Mouse (Mus musculus): ENCODE results near the gene Ifit1.

The Ifit1 gene

GRCm38 (mm10) chr19:34655227-34655805, 14.6 kb downstream of the Ifit1 start:
- DNase-seq (ENCODE audit: low spot score), result no peak

- DNase-seq (ENCODE audit: low spot score), result no peak
Observed at GRCm38 (mm10) chr19:34656511-34657298, 16.0 kb downstream of the Ifit1 start.

DNA sequence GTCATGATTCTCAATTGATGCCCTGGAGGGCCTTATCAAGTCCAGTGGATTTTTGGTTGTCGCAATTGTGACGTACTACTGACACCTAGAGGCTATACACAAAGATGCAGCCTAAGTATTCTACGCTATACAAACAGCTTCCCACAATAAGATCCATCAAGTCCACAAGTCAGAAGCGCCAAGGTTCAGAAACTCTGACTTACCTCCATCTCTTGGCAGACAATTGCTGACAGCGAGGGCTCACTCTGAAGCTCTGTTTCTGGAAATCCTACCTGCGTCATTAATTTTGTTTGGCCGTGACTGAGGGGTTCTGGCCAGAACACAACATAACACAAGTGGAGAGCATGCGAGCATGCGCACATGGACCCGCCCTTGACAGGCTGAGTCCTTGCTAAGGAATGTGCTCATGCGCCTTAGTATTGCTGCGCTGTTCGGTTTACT, 21.4 kb downstream of the Ifit1 start:
- peak; percentile 15 for DNase-seq (ENCODE audit: low spot score)

GRCm38 (mm10) chr19:34662740-34663139, 22.1 kb downstream of the Ifit1 start:
- no peak for DNase-seq (ENCODE audit: low spot score)

- peak; percentile 73 for DNase-seq (ENCODE audit: low spot score)
Observed at GRCm38 (mm10) chr19:34666127-34666526, 25.5 kb downstream of the Ifit1 start.

- no peak for DNase-seq (ENCODE audit: low spot score)
Observed at GRCm38 (mm10) chr19:34673476-34673875, 32.8 kb downstream of the Ifit1 start.

DNA sequence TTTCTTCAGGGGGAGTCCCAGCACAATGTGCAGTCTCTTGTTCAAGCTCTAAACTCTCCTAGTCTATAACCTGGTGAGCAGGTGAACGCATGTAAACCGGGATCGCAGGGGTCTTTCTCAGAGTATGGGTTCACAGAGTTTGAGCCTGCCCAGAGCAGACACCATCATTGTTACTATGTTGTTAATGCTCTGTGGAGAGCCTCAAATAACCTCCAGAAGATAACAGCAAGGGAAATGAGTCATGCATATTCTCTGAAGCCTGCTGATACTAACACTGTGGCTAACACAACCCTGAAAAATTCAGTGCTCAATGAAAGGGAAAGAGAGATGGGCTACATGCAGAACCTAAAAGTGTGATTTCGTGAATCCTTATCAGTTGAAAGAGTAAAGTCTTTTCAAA, 37.8 kb downstream of the Ifit1 start:
- no peak for DNase-seq (ENCODE audit: low spot score)

GRCm38 (mm10) chr19:34684857-34685256, 44.2 kb downstream of the Ifit1 start:
- DNase-seq (ENCODE audit: low spot score), result peak; percentile 13

DNA sequence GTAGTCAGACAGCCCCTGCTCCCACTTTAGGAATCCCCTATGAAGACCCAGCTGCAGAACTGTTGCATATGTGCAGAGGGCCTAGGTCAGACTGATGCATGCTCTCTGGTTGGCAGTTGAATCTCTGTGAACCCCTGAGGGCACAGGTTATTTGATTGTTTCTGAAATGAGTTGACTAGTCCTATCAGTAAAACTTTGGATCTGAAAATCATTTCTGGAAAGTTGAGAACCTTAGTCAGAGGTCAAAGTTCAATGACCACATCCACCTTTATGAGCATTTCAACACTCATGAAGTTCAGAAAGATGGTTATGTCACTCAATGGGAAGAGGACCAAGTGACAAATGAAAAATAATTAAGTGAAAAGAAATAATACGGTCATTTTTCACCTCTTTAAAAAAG, 44.9 kb downstream of the Ifit1 start:
- DNase-seq (ENCODE audit: low spot score), result no peak

- DNase-seq (ENCODE audit: low spot score), result no peak
Observed at GRCm38 (mm10) chr19:34691402-34691801, 50.7 kb downstream of the Ifit1 start.

- no peak for DNase-seq (ENCODE audit: low spot score)
Observed at GRCm38 (mm10) chr19:34696352-34696986, 55.8 kb downstream of the Ifit1 start.

GRCm38 (mm10) chr19:34697461-34697860, 56.8 kb downstream of the Ifit1 start:
- no peak for DNase-seq (ENCODE audit: low spot score)

GRCm38 (mm10) chr19:34698432-34698831, 57.8 kb downstream of the Ifit1 start:
- DNase-seq (ENCODE audit: low spot score), result no peak

DNA sequence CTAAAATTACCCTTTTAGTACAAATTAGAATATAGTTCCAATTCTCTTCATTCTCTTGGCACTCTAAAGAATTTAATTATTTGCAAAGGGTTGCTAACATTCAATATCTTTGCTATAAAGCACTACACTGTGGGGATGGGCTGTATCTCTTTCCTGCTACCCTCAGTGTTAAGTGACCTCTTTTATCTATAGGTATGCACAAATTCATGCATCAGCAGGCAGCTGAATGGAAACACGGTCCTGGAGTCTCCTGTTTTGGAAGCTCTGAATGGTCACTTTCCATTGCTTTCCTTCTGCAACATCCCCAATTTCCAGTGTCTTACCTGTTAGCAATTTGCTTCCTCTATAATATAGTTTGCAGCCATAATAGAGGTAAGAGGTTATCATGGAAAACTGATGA, 58.2 kb downstream of the Ifit1 start:
- DNase-seq (ENCODE audit: low spot score), result no peak

DNA sequence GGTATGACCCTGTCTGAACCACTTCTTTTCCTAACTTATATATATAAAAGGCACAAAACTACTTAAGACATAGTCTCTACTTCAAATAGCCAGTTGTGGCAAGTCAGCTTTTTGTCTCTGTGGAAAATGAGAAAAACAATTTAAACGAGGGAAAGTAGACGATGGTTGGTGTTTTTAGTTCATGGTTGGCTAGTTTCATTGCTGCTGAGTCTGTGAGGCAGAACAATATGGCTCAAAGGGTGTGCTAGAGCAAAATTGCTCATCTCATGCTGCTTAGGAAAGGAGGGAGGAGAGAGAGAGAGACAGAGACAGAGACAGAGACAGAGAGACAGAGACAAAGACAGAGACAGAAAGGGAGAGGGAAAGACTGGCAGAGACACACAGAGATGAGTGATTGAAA, 58.6 kb downstream of the Ifit1 start:
- DNase-seq (ENCODE audit: low spot score), result no peak
